Mouse (Mus musculus) fibroblast of lung, adult 2 months (primary cell): ENCODE measurements around the gene Rnf185.

Experiments used
- DNase-seq: peaks from one replicate; pipeline ENCODE4 v3.0.0-alpha.2; 2011; ENCODE audit warnings: low read depth

Gene Rnf185

GRCm38 (mm10) chr11:3394520-3394919 lies 57.6 kb downstream of the Rnf185 start:
- DNase-seq: no peak

- no peak for DNase-seq
These were observed 59.6 kb downstream of the Rnf185 start for GRCm38 (mm10) chr11:3392526-3392925.

GRCm38 (mm10) chr11:3390789-3391188 lies 61.4 kb downstream of the Rnf185 start:
- no peak for DNase-seq

GRCm38 (mm10) chr11:3389996-3390395 lies 62.2 kb downstream of the Rnf185 start:
- no peak for DNase-seq

GRCm38 (mm10) chr11:3387482-3388196 lies 64.5 kb downstream of the Rnf185 start:
- no peak for DNase-seq

- DNase-seq: peak; percentile 57
These were observed 65.2 kb downstream of the Rnf185 start for GRCm38 (mm10) chr11:3386941-3387368.

- DNase-seq: no peak
These were observed 69.3 kb downstream of the Rnf185 start for GRCm38 (mm10) chr11:3382602-3383594.

GRCm38 (mm10) chr11:3381148-3381814 lies 70.9 kb downstream of the Rnf185 start:
- DNase-seq: no peak

- DNase-seq: no peak
These were observed 72.7 kb downstream of the Rnf185 start for GRCm38 (mm10) chr11:3379427-3379826.

GRCm38 (mm10) chr11:3374741-3375140 lies 77.4 kb downstream of the Rnf185 start:
- DNase-seq: peak; percentile 74

- DNase-seq: peak; percentile 96
These were observed 77.9 kb downstream of the Rnf185 start for GRCm38 (mm10) chr11:3374293-3374645.

- peak; percentile 41 for DNase-seq
These were observed 78.4 kb downstream of the Rnf185 start for GRCm38 (mm10) chr11:3373591-3374292.

- no peak for DNase-seq
These were observed 80.4 kb downstream of the Rnf185 start for GRCm38 (mm10) chr11:3371599-3372295.

- peak; percentile 81 for DNase-seq
These were observed 81.1 kb downstream of the Rnf185 start for GRCm38 (mm10) chr11:3370928-3371598.

- no peak for DNase-seq
These were observed 82.0 kb downstream of the Rnf185 start for GRCm38 (mm10) chr11:3370162-3370561.

GRCm38 (mm10) chr11:3369449-3369848 lies 82.7 kb downstream of the Rnf185 start:
- DNase-seq: no peak

GRCm38 (mm10) chr11:3368983-3369382 lies 83.2 kb downstream of the Rnf185 start:
- no peak for DNase-seq

GRCm38 (mm10) chr11:3366411-3366810 lies 85.8 kb downstream of the Rnf185 start:
- DNase-seq: no peak
